Mouse (Mus musculus): ENCODE measurements at regions not wholly inside any gene's neighbourhood (a gene's known extent, or its start where the extent isn't known, plus 50 kb on each side); places are given as distances from the start of the nearest gene placed in this dataset.

GRCm38 (mm10) chr15:31173309-31174115, 50.6 kb upstream of the Dap start:
- no peak for DNase-seq (ENCODE audit: low spot score)

Measured in heart, adult 8-10 months (tissue).